Mouse (Mus musculus) gastrocnemius, adult 2 months (tissue): ENCODE measurements around the gene Pex19. TPM values are rescaled to one million over a fixed set of nuclear protein-coding genes. Genes with fewer than 3 reads are reported as not detected.

Experiments used
- DNase-seq: peaks from one replicate; pipeline ENCODE4 v3.0.0; 2022
- H3K27ac ChIP-seq: fragments of 200-600 bp; 2 replicates; pipeline ENCODE4 v1.8.1; 2022; ENCODE audit warnings: mild to moderate bottlenecking
- H3K4me3 ChIP-seq: fragments of 200-600 bp; 2 replicates; pipeline ENCODE4 v1.8.1; 2022; ENCODE audit warnings: mild to moderate bottlenecking, moderate library complexity
- CTCF ChIP-seq: fragments of 200-600 bp; IDR thresholded peaks from 2 replicates; pipeline ENCODE4 v1.8.1; 2022; ENCODE audit warnings: antibody characterized with exemption, mild to moderate bottlenecking, moderate library complexity
- intact Hi-C: fragments of 180-260 bp; cut with DNase I; formaldehyde crosslinking; loops from one replicate; pipeline ENCODE4 v1.15.1; 2025
- total RNA-seq, 2 experiments: library from RNA; stranded (reverse); gene quantifications; 2 replicates each; pipeline ENCODE4 v1.2.3; 2021

The Pex19 gene
- total RNA-seq, 2 experiments from 2014 or later = 62.9 to 80.8 TPM

DNA sequence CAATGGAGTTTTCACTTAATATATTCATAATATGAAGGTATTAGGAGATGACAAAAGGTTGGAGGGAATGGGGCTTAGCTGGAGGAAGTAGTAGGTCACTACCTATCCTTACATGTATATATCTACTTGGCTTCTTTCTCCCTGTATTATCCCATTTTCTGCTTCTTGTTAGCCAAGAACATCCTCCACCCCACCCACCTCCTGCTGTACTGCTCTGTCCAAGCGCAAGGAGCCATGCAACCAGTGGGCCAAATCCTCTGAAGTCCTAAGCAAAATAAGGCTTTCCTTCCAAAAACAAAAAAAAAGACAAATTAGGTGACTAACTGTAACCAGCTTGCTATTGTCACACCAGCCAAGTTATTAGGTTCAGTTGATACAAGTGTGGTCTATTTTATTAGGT is 14.3 kb downstream of the Pex19 start:
- no peak overlapping the region for H3K27ac ChIP-seq
- intact Hi-C loops = no loop called here
- H3K4me3 ChIP-seq = no peak overlapping the region
- no peak for TF ChIP-seq CTCF
- DNase-seq = no peak

DNA sequence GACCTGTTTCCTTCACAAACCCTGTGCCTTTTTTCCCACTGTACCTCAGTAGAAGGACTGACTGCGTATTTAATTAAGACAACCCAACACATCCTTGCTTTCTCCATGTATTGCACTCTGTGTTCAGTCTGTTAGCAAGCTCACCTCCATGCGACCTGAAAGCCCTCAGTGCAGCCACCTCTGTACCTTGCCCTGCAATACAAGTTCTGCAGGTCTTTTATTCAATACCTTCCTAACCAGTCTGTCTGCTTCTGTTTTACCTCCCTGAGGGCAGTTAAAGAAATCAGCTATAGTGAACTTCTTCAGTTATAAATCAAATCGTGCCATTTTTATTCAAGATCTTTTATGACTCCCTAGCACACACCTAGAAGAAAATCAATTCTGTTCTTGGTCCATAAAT is 15.0 kb downstream of the Pex19 start:
- no peak for TF ChIP-seq CTCF
- intact Hi-C loops = no loop called here
- no peak overlapping the region for H3K27ac ChIP-seq
- no peak for DNase-seq
- H3K4me3 ChIP-seq = no peak overlapping the region

DNA sequence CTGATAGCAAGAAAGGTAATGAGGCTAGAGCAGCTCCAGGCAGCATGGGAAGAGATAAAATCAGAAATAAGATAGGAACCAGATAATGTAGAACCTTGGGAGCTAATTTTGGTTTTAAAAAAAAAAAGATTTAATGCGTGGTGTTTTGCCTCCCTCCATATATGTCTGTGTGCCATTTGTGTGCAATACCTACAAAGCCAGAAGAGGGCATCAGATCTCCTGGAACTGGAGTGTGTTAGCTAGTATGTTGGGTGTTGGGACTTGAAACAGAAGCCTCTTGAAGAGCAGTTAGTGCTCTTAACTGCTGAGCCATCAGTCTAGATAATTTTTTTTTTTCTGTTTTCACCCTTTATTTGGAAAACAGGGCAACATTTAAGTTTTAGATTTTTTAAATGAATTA is 17.0 kb downstream of the Pex19 start:
- TF ChIP-seq CTCF = peak; percentile 75
- intact Hi-C loops = loop anchor here (2.0 kb wide), 1 partner anchor 167 kb away; no protein-coding TSS in a partner anchor
- DNase-seq = no peak

GRCm38 (mm10) chr1:172147835-172148278 is 21.3 kb downstream of the Pex19 start, which contains the start of gene Dcaf8:
Gene Dcaf8 (plus strand): TSS chr1:172148084.
- Histone ChIP-seq H3K4me3 (peak within 1 kb of the TSS; percentile 100), H3K27ac (peak within 1 kb of the TSS; percentile 99)
- peak; percentile 100 for DNase-seq
- no peak for TF ChIP-seq CTCF
- intact Hi-C loops = loop anchor here (2.0 to 5.0 kb wide), 2 partner anchors 73 to 99 kb away; no protein-coding TSS in a partner anchor

More for the DNA sequence above, 17.0 kb downstream of the Pex19 start:
- H3K4me3 ChIP-seq = no peak overlapping the region
- H3K27ac ChIP-seq = peak overlapping the region; percentile 16; the same call in 1 of the 2 replicates

DNA sequence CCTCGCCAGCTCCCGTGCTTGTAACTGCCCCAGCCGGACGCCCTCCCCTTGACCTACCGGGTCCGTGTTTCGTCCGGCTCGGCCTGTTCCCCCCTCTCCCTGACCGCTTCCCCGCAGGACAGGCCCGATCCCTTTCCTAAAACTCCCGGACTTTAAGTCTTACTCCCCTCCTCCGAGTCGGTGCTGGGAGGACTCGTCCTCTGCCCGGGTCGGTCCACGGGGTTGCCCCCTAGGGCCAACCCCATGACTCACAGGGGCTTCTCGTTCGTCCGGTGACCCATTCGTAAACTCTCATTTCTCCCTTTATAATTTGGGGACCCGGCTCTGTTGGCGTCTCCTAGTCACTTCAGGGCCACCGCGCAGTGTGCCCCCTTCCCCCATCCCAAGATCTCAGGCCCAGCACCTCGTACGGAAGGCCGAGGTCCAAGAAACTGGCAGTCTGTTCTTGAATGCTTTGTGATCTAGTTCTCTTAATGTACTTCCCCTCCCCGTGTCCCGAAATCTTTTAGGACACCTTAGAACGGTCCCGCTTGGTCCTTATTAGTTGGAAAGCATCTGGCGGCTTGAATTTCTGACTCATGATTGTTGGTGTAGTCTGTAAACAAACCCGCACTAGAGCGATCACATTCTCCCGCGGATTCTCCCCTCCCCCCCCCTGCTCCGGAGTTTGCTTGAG is 21.9 kb downstream of the Pex19 start:
- peak overlapping the region; percentile 99 for H3K27ac ChIP-seq
- H3K4me3 ChIP-seq = peak overlapping the region; percentile 100
- intact Hi-C loops = loop anchor here (2.0 to 5.0 kb wide), 2 partner anchors 72 to 99 kb away; no protein-coding TSS in a partner anchor
- DNase-seq = peak; percentile 66
- no peak for TF ChIP-seq CTCF

DNA sequence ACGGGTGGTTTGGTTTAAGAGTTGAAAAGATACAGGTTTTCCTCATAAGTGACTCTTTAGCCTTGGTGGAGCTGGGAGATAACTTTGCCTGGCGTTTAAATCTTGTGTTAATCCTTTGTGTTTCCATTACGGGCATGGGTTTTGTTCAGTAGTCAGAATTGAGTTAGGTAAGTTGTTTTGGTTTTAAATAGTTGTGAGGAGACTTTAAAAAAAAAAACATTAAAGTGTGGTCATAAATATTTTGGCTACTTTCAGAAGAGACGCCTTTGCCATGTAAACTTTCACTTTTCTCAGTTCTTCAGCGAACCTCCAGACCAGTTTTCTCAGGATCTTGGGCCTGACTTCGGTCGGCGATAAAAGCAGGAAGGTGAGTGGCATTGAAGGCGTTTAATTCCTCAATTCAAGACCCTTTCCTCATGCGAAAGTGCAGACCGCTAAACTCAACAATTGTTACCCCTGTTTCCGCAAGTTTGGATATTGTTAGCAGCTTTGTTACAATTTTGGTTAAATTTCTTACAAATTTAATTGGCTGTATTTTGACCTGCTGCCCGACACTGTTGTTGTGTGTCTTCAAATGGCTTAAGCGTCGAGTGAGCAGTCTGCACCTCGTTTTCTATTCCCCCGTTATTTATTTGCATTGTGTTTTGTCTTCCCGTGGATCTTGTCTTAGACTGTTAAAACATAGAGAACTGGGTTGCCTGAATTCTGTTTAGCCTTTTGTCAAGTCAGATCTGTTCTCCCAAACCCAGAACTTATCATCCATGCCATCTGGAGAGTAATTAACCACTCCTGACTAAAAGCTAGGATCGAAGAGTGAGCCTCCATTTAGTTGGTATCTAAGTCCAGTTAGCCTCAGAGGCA is 22.6 kb downstream of the Pex19 start:
- TF ChIP-seq CTCF = no peak
- intact Hi-C loops = loop anchor here (2.0 to 5.0 kb wide), 2 partner anchors 72 to 98 kb away; no protein-coding TSS in a partner anchor
- DNase-seq = no peak
- Histone ChIP-seq H3K27ac (peak overlapping the region; percentile 99), H3K4me3 (peak overlapping the region; percentile 100)

DNA sequence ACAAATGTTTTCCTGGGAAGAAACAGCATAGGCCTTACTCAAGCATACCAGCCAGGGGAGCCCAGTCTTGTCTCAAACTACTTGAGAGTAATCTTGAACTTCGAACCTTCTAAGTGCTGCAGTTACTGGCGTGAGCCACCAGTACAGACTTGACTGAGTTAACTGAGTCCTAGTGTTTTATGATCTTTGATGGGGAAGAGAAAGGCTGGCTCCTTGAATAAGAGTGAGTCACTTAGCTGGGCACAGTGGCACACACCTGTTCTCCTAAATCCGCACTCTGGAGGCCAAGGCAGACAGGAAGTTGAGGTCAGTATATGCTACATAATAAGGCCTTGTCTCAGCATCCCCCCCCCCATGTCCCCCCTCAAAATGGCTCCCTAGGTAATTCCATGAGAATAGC is 28.0 kb downstream of the Pex19 start:
- no peak for TF ChIP-seq CTCF
- no peak for DNase-seq
- intact Hi-C loops = no loop called here
- Histone ChIP-seq H3K27ac (peak overlapping the region; percentile 46; the same call in 1 of the 2 replicates), H3K4me3 (no peak overlapping the region; the same call in 1 of the 2 replicates)

DNA sequence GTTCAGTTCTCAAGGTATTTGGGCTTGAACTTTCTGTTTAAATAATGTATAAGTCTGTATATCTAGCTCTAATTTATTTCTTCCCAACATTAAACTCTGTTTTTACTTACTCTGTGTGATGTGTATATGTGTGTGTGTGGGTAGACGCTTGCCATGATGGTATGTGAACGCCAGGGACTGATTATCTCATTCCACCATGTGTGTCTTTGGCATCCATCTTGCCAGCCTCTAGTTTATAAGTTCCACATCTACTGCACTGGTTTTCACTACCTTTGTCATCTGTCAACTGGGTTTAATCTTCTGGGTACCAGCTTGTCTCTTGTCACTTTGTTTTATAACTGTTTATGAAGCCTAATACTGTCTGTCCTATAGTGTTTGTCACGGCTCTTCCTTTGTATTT is 29.0 kb downstream of the Pex19 start:
- Histone ChIP-seq H3K4me3 (no peak overlapping the region), H3K27ac (no peak overlapping the region)
- no peak for TF ChIP-seq CTCF
- no peak for DNase-seq
- intact Hi-C loops = no loop called here

DNA sequence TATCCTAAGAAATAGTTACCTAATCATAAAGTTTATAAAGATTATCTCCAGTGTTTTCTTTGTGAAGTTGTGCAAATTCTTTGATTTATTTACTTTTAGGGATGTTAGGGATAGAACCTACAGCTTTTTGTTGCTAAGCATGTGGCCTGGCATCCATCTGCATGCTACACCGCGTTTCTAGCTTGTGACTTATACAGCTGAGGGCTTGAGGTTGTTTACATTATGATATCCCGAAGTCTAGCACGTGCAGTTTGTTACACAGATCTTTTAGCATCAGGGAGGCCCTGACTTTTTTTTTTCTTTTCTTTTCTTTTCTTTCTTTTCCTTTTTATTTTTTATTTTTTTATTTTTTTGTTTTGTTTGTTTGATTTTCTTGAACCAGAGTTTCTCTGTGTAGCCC is 33.4 kb downstream of the Pex19 start:
- peak overlapping the region; percentile 45 for H3K4me3 ChIP-seq
- intact Hi-C loops = loop anchor here (5.0 kb wide), 1 partner anchor 57 kb away; the partner anchor contains the start of gene Casq1
- TF ChIP-seq CTCF = no peak
- peak overlapping the region; percentile 90 for H3K27ac ChIP-seq
- no peak for DNase-seq

- Histone ChIP-seq H3K4me3 (peak overlapping the region; percentile 45), H3K27ac (peak overlapping the region; percentile 90)
- DNase-seq = no peak
- no peak for TF ChIP-seq CTCF
- intact Hi-C loops = loop anchor here (5.0 kb wide), 1 partner anchor 57 kb away; the partner anchor contains the start of gene Casq1
These were observed 34.0 kb downstream of the Pex19 start for GRCm38 (mm10) chr1:172160508-172160907.

- TF ChIP-seq CTCF = peak; percentile 78
- Histone ChIP-seq H3K27ac (peak overlapping the region; percentile 90), H3K4me3 (no peak overlapping the region; the same call in 1 of the 2 replicates)
- intact Hi-C loops = loop anchor here (5.0 kb wide), 1 partner anchor 55 kb away; the partner anchor contains the start of gene Casq1
- DNase-seq = no peak
These were observed 35.5 kb downstream of the Pex19 start for GRCm38 (mm10) chr1:172162009-172162408.

DNA sequence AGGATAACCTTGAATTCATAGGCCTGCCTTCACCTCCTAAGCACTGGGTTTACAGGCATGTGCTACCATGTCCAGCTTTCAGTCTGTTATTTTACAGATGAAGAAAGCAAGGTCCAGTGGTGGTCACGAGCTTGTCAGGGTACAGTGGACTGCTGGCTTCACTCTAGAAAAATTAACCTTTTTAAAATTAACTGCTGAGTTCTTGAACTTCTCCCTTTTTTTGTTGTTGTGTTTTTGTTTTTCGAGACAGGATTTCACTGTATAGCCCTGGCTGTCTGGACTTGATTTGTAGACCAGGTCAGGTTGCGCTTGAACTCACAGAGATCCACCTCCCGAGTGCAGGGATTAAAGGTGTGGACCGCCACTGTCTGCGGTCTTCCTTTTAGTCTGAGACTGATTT is 36.4 kb downstream of the Pex19 start:
- Histone ChIP-seq H3K4me3 (no peak overlapping the region), H3K27ac (peak overlapping the region; percentile 90; the same call in 1 of the 2 replicates)
- intact Hi-C loops = loop anchor here (1.0 to 5.0 kb wide), 2 partner anchors 54 to 80 kb away; partner anchors contain the start of gene Casq1
- no peak for TF ChIP-seq CTCF
- no peak for DNase-seq
